In the genomic region with DNA sequence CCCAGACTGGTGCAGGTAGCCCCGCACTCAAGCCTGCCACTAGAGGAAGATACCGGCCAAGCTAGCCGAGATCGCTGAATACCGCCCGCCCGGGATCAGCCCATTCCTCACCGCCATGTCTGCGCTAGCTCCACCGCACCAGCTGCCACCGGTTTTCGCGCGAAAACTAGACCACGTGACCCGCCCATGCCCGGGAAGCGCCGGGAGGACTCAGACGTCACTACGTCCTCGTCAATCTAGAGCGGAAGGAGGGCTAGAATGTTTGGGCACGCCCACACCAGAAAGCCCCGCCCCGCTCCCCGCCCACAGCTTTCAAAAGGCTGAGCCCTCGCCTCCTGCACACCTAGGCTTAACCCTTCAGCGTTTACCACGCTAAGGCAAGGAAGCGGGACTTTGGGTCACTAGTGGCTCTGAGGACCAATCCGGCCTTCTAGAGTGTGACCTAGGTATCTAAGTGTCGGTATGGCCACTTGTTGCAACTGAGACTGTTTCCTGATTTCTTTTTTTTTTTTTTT, we compare ENCODE assay signal across 8 mouse cellular contexts. TPM values are rescaled to one million over a fixed set of nuclear protein-coding genes. Genes with fewer than 3 reads are reported as not detected.
DNase-seq lines count a peak whose midpoint lies in the region; ATAC-seq lines count a peak whose summit lies in the region.

Gene Mcm2 (minus strand): TSS at position 247 of the 515 bp plus-strand sequence.

- no peaks in the 10 kb centered on the region for H3K9me3 ChIP-seq in forebrain, embryonic 14.5 days (replicated peaks; ENCODE audit: control insufficient read depth, low read length)
- no peaks in the 10 kb centered on the region for H3K9me3 ChIP-seq in neural tube, embryonic 15.5 days (replicated peaks)

- H3K4me2 ChIP-seq in forebrain, embryonic 14.5 days (ENCODE audit: low read length) = peak within 1 kb of the TSS; percentile 91
- peak within 1 kb of the TSS; percentile 96 for H3K4me2 ChIP-seq in neural tube, embryonic 15.5 days

- intact Hi-C loops in heart, postnatal 14 days (cut with DNase I) = no loop called here

- peak; percentile 99 for DNase-seq in ES-CJ7 (ENCODE audit: low read depth, low spot score)
- peak; percentile 90 for DNase-seq in cerebellum, adult 11 months
- peak; percentile 97 for DNase-seq in forebrain, embryonic 14.5 days (ENCODE audit: low spot score)
- peak; percentile 92 to 95 for DNase-seq in heart, postnatal 14 days
- peak; percentile 88 for DNase-seq in layer of hippocampus, adult 11-12 months (ENCODE audit: low spot score)
- peak; percentile 95 to 98 for DNase-seq in lung, adult 18-20 months
- DNase-seq in testis, postnatal 14 days (ENCODE audit: low spot score) = peak; percentile 96

- H3K4me3 ChIP-seq in forebrain, embryonic 14.5 days (ENCODE audit: low read depth, low read length) = peak within 1 kb of the TSS; percentile 60
- H3K4me3 ChIP-seq in neural tube, embryonic 15.5 days (replicated peaks) = peak within 1 kb of the TSS; percentile 62

- ATAC-seq in forebrain, embryonic 14.5 days = peak; percentile 81
- peak; percentile 78 for ATAC-seq in neural tube, embryonic 15.5 days (ENCODE audit: low FRiP score)

- H3K9ac ChIP-seq in forebrain, embryonic 14.5 days (ENCODE audit: low read length) = peak within 1 kb of the TSS; percentile 80
- peak within 1 kb of the TSS; percentile 72 for H3K9ac ChIP-seq in neural tube, embryonic 15.5 days (replicated peaks)

- no peaks in the 10 kb centered on the region for H3K27me3 ChIP-seq in forebrain, embryonic 14.5 days (replicated peaks; ENCODE audit: control insufficient read depth, insufficient read depth, low read length)
- H3K27me3 ChIP-seq in neural tube, embryonic 15.5 days (replicated peaks) = no peaks in the 10 kb centered on the region

- WGBS in forebrain, embryonic 14.5 days = under 1% methylated on average over 33 of the region's 33 CpGs
- WGBS in neural tube, embryonic 15.5 days = under 1% methylated on average over 33 of the region's 33 CpGs

- H3K27ac ChIP-seq in forebrain, embryonic 14.5 days (ENCODE audit: low read depth, low read length) = peak within 1 kb of the TSS; percentile 78
- peak within 1 kb of the TSS; percentile 79 for H3K27ac ChIP-seq in neural tube, embryonic 15.5 days (replicated peaks)

- peaks cover 22% of the 10 kb centered on the region for H3K4me1 ChIP-seq in forebrain, embryonic 14.5 days (ENCODE audit: control insufficient read depth, insufficient read depth, low read length)
- peaks cover 35% of the 10 kb centered on the region for H3K4me1 ChIP-seq in neural tube, embryonic 15.5 days

- H3K36me3 ChIP-seq in forebrain, embryonic 14.5 days (ENCODE audit: control insufficient read depth, insufficient read depth, low read length) = 0 out of 2 replicates have a peak, but pooled peaks cover 11% of the 10 kb centered on the region
- H3K36me3 ChIP-seq in neural tube, embryonic 15.5 days = no peaks in the 10 kb centered on the region

RNA-seq across cellular contexts. Expression of gene Mcm2, which starts in this region (rescaled TPM):
- 71.1 and 82.8 TPM in 2 replicates for polyA plus RNA-seq in forebrain, embryonic 14.5 days (2014; fragmentation: Nextera tagmentation; extraction: Ambion mirVana)
- total RNA-seq in heart, postnatal 14 days (2021) = 10 to 100 TPM; 11.0 to 15.4 TPM
- polyA plus RNA-seq in neural tube, embryonic 15.5 days (2015; fragmentation: Nextera tagmentation; extraction: Ambion mirVana) = 20.5 and 52.5 TPM in 2 replicates

Comparison
In these comparisons a context has a peak if more than half of its experiments do, and no peak if none do; other contexts are left out.
1. Peak in every context shown above with its lines: DNase-seq, ATAC-seq, H3K4me3 ChIP-seq and H3K27ac ChIP-seq.